Mouse (Mus musculus) liver, embryonic 13.5 days (tissue): Measurements from ENCODE around the gene Cd22. TPM values are rescaled to one million over a fixed set of nuclear protein-coding genes. Genes with fewer than 3 reads are reported as not detected.

Experiments used
- ATAC-seq: fragments of 200-750 bp; cut with Nextera tagmentation; 2 replicates; pipeline ENCODE4 v1.8.0; 2017; ENCODE audit warnings: low read depth, mild to moderate bottlenecking, moderate number of reproducible peaks, moderate library complexity
- DNase-seq: peaks from one replicate; pipeline ENCODE4 v3.0.0; 2022
- H3K27ac ChIP-seq: fragments of 300-500 bp; sonication (generic); 2 replicates; pipeline ENCODE4 v1.5.1; 2015; ENCODE audit warnings: moderate library complexity, mild to moderate bottlenecking, inconsistent platforms
- H3K27me3 ChIP-seq: fragments of 300-500 bp; sonication (generic); 2 replicates; pipeline ENCODE4 v1.6.1; 2015; ENCODE audit warnings: mild to moderate bottlenecking, inconsistent platforms
- H3K36me3 ChIP-seq: fragments of 300-500 bp; sonication (generic); 2 replicates; pipeline ENCODE4 v1.6.1; 2015; ENCODE audit warnings: mild to moderate bottlenecking, inconsistent platforms
- H3K4me1 ChIP-seq: fragments of 300-500 bp; sonication (generic); replicated peaks from 2 replicates; pipeline ENCODE4 v1.6.1; 2015; ENCODE audit warnings: inconsistent platforms
- H3K4me2 ChIP-seq: fragments of 300-500 bp; sonication (generic); 2 replicates; pipeline ENCODE4 v1.6.1; 2015; ENCODE audit warnings: inconsistent platforms, mild to moderate bottlenecking, moderate library complexity
- H3K4me3 ChIP-seq: fragments of 300-500 bp; sonication (generic); replicated peaks from 2 replicates; pipeline ENCODE4 v1.5.1; 2015; ENCODE audit warnings: mild to moderate bottlenecking, inconsistent platforms
- H3K9ac ChIP-seq: fragments of 300-500 bp; sonication (generic); 2 replicates; pipeline ENCODE4 v1.6.1; 2015; ENCODE audit warnings: mild to moderate bottlenecking, inconsistent platforms
- H3K9me3 ChIP-seq: fragments of 300-500 bp; sonication (generic); replicated peaks from 2 replicates; pipeline ENCODE4 v1.6.1; 2016; ENCODE audit warnings: inconsistent platforms
- WGBS: fragments of 180-500 bp; shearing (Covaris S2); methylation state at CpG from one replicate; pipeline ENCODE4 v1.1.7; 2015; ENCODE audit not compliant: insufficient replicate concordance; 5-methylcytosine and 5-hydroxymethylcytosine counted together
- polyA plus RNA-seq: library from polyadenylated mRNA; unstranded; fragments of >200 nt; fragmentation: Nextera tagmentation; extraction: Ambion mirVana; gene quantifications from 2 replicates; pipeline ENCODE4 v1.2.1, GENCODE M21; 2015

Gene Cd22
- polyA plus RNA-seq, 1 experiment from 2014 or later = 0.07 TPM

DNA sequence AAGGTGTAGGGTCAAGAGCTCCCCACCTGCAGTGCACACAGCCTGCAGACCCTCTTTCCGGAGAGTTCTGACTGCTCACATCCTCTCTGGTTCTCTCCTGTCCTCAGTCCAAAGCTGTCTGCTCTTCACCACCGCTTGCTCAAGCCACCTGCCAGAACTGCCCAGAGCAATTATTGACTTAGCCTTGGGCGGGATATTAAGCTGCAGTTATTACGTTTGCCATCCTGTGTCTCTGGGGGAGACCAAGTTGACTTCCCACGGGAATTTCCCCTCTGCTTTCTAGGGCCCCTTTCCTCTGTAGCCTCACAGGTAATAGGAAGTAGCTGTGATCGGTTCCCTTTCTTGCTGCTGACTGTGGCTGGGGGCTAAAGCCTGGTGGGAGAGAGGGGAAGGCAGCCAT, 60.0 kb downstream of the Cd22 start:
- ATAC-seq (peak; percentile 10; the same call in 1 of the 2 replicates), DNase-seq (no peak)
- peaks cover 17% of the 10 kb centered on the region for H3K4me1 ChIP-seq
- no peaks in the 10 kb centered on the region for H3K9me3 ChIP-seq
- 0 out of 2 replicates have a peak overlapping the region, but pooled peaks have one; percentile 8 for H3K4me2 ChIP-seq
- no peaks in the 10 kb centered on the region for H3K27me3 ChIP-seq
- no peak overlapping the region for H3K4me3 ChIP-seq
- WGBS = 41% methylated on average over 6 of the region's 6 CpGs
- H3K36me3 ChIP-seq = no peaks in the 10 kb centered on the region
- H3K9ac ChIP-seq = no peak overlapping the region
- H3K27ac ChIP-seq = 0 out of 2 replicates have a peak overlapping the region, but pooled peaks have one; percentile 9

Other genes starting within 250 kb of the Cd22 start
- 0.09 TPM in 1 of 2 replicates, not detected in the other for gene Etv2, start 244.5 kb downstream of the Cd22 start, polyA plus RNA-seq
- 58.0 and 59.4 TPM in 2 replicates for gene Rbm42, start 230.0 kb downstream of the Cd22 start, polyA plus RNA-seq
- gene Haus5, start 215.3 kb downstream of the Cd22 start, polyA plus RNA-seq = 38.2 and 38.7 TPM in 2 replicates
- not detected in 2 replicates for gene Pmis2, start 208.7 kb downstream of the Cd22 start, polyA plus RNA-seq
- gene 2200002J24Rik, start 181.4 kb downstream of the Cd22 start, polyA plus RNA-seq = 0.34 and 0.37 TPM in 2 replicates
- gene Atp4a, start 168.1 kb downstream of the Cd22 start, polyA plus RNA-seq = 1.1 and 1.7 TPM in 2 replicates
- gene Tmem147, start 150.8 kb downstream of the Cd22 start, polyA plus RNA-seq = 108 and 121 TPM in 2 replicates
- gene Gapdhs, start 136.7 kb downstream of the Cd22 start, polyA plus RNA-seq = not detected in 2 replicates
- 0.08 and 0.22 TPM in 2 replicates for gene Sbsn, start 128.9 kb downstream of the Cd22 start, polyA plus RNA-seq
- gene Dmkn, start 116.6 kb downstream of the Cd22 start, polyA plus RNA-seq = 0.17 TPM in 1 of 2 replicates, not detected in the other
- gene Krtdap, start 92.4 kb downstream of the Cd22 start, polyA plus RNA-seq = 0.27 TPM in 1 of 2 replicates, not detected in the other
- 0.35 and 0.46 TPM in 2 replicates for gene Ffar2, start 56.6 kb downstream of the Cd22 start, polyA plus RNA-seq
- not detected in 2 replicates for gene Ffar3, start 24.2 kb downstream of the Cd22 start, polyA plus RNA-seq
- gene Ffar1, start 18.8 kb downstream of the Cd22 start, polyA plus RNA-seq = not detected in 2 replicates
- gene Mag, start 34.5 kb upstream of the Cd22 start, polyA plus RNA-seq = 0.16 and 0.20 TPM in 2 replicates
- gene Hamp2, start 44.3 kb upstream of the Cd22 start, polyA plus RNA-seq = not detected in 2 replicates
- 2.0 and 3.7 TPM in 2 replicates for gene Hamp, start 63.7 kb upstream of the Cd22 start, polyA plus RNA-seq
- 9.7 and 10.4 TPM in 2 replicates for gene Usf2, start 76.5 kb upstream of the Cd22 start, polyA plus RNA-seq
- gene Lsr, start 93.1 kb upstream of the Cd22 start, polyA plus RNA-seq = 20.9 and 22.3 TPM in 2 replicates
- 2.1 TPM in 2 replicates for gene Fam187b, start 93.4 kb upstream of the Cd22 start, polyA plus RNA-seq
- 17.3 and 19.2 TPM in 2 replicates for gene Fxyd5, start 162.1 kb upstream of the Cd22 start, polyA plus RNA-seq
- 0.17 and 0.47 TPM in 2 replicates for gene Fxyd7, start 171.1 kb upstream of the Cd22 start, polyA plus RNA-seq
- gene Fxyd1, start 176.9 kb upstream of the Cd22 start, polyA plus RNA-seq = 41.1 and 44.2 TPM in 2 replicates
- gene Lgi4, start 179.0 kb upstream of the Cd22 start, polyA plus RNA-seq = 0.07 and 0.13 TPM in 2 replicates
- 0.52 and 1.1 TPM in 2 replicates for gene Fxyd3, start 196.4 kb upstream of the Cd22 start, polyA plus RNA-seq
- gene Hpn, start 234.9 kb upstream of the Cd22 start, polyA plus RNA-seq = 45.7 and 45.8 TPM in 2 replicates
- gene Scn1b, start 246.7 kb upstream of the Cd22 start, polyA plus RNA-seq = 0.42 and 0.60 TPM in 2 replicates